Mouse (Mus musculus) liver, embryonic 16.5 days (tissue): ENCODE measurements around the gene 4930539E08Rik. TPM values are rescaled to one million over a fixed set of nuclear protein-coding genes. Genes with fewer than 3 reads are reported as not detected.

Source experiments
- ATAC-seq: fragments of 200-750 bp; cut with Nextera tagmentation; 2 replicates; pipeline ENCODE4 v1.8.0; 2017; ENCODE audit warnings: low read depth, mild to moderate bottlenecking, moderate number of reproducible peaks, moderate library complexity
- H3K27ac ChIP-seq: fragments of 300-500 bp; sonication (generic); 2 replicates; pipeline ENCODE4 v1.5.1; 2014; ENCODE audit warnings: mild to moderate bottlenecking, low read length
- H3K27me3 ChIP-seq: fragments of 300-500 bp; sonication (generic); 2 replicates; pipeline ENCODE4 v1.6.1; 2014; ENCODE audit warnings: low read depth, low read length, mixed read lengths; ENCODE audit not compliant: control insufficient read depth, insufficient read depth
- H3K36me3 ChIP-seq: fragments of 300-500 bp; sonication (generic); 2 replicates; pipeline ENCODE4 v1.6.1; 2014; ENCODE audit warnings: mild to moderate bottlenecking; ENCODE audit not compliant: control insufficient read depth, insufficient read depth
- H3K4me1 ChIP-seq: fragments of 300-500 bp; sonication (generic); 2 replicates; pipeline ENCODE4 v1.6.1; 2014; ENCODE audit warnings: low read depth, low read length, mixed read lengths; ENCODE audit not compliant: control insufficient read depth
- H3K4me2 ChIP-seq: fragments of 300-500 bp; sonication (generic); 2 replicates; pipeline ENCODE4 v1.6.1; 2014; ENCODE audit warnings: low read depth, low read length, mixed read lengths
- H3K4me3 ChIP-seq: fragments of 300-500 bp; sonication (generic); 2 replicates; pipeline ENCODE4 v1.5.1; 2014; ENCODE audit warnings: low read depth, mild to moderate bottlenecking, low read length
- H3K9ac ChIP-seq: fragments of 300-500 bp; sonication (generic); 2 replicates; pipeline ENCODE4 v1.6.1; 2014; ENCODE audit warnings: low read depth, low read length
- H3K9me3 ChIP-seq: fragments of 300-500 bp; sonication (generic); replicated peaks from 2 replicates; pipeline ENCODE4 v1.6.1; 2016; ENCODE audit warnings: low read length; ENCODE audit not compliant: control insufficient read depth
- WGBS: fragments of 180-500 bp; shearing (Covaris S2); extraction: QIAGEN DNeasy Blood & Tissue Kit; methylation state at CpG from one replicate; pipeline ENCODE4 v1.1.7; 2014; ENCODE audit not compliant: insufficient replicate concordance; 5-methylcytosine and 5-hydroxymethylcytosine counted together
- polyA plus RNA-seq: library from polyadenylated mRNA; unstranded; fragments of >200 nt; fragmentation: Nextera tagmentation; extraction: Ambion mirVana; gene quantifications from 2 replicates; pipeline ENCODE4 v1.2.1, GENCODE M21; 2015

The 4930539E08Rik gene
- polyA plus RNA-seq, 1 experiment from 2014 or later = not detected

DNA sequence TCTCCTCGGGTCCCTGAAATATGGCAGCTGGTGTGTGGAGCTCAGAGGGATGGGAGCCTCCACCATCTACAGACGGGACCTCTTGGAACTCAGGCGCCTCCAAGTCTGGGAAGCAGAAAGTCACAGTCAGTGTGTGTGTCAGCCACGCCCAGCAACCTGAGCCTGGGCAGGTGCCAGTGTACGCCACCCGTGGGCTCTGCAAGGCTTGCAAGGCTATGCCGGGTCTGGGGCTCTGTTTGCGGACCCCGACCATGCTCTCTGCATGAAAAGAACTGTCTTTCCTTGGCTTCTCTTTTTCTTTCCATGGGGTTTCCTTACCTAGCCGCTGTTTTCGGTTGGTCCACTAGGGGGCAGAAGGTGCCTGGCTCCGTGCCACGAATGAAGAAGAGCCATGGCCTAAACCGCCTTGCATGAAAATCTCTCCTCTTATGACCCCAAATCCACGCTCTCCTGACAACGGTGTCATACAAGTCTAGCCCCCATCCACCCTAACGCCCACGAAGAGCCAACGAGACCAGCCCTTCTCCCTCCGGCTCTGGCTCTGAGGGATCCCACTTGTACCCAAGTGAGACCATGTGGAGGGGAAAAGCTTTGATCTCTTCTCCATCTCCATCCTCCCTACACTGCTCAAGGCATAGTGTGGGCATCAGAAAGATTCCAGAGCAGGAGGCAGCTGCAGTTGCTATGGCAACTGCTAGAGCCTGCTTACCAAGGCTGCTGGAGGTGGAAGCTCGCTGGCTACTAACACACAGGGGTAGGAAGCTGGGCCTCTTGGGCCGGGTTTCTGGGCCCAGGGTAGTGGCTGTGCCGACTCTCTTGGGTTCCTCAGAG, 10.4 kb downstream of the 4930539E08Rik start:
- ATAC-seq = no peak
- WGBS = 28% methylated on average over 23 of the region's 23 CpGs
- Histone ChIP-seq H3K36me3 (no peaks in the 10 kb centered on the region), H3K9me3 (no peaks in the 10 kb centered on the region), H3K4me1 (no peaks in the 10 kb centered on the region; the same call in 1 of the 2 replicates), H3K27me3 (peaks cover 9% of the 10 kb centered on the region), H3K4me3 (no peak overlapping the region), H3K27ac (no peak overlapping the region), H3K9ac (no peak overlapping the region), H3K4me2 (no peak overlapping the region)

DNA sequence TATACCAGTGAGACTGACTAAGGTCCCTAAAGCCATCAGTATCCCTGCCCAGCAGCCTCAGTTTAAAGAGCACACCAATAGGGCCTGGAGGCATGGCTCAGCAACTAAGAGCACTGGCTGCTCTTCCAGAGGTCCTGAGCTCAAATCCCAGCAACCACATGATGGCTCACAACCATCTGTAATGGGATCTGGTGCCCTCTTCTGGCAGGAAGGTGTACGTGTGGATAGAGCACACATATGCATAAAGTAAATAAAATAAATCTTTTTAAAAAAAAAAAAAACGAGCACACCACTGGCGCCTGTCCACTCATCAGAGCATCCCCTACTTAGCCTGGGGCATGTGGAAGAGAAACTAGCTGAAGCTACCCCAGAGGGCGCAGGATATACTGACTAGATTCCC, 13.6 kb downstream of the 4930539E08Rik start:
- Histone ChIP-seq H3K4me2 (no peak overlapping the region), H3K36me3 (no peaks in the 10 kb centered on the region), H3K4me3 (no peak overlapping the region), H3K4me1 (no peaks in the 10 kb centered on the region), H3K9ac (no peak overlapping the region), H3K9me3 (no peaks in the 10 kb centered on the region), H3K27ac (no peak overlapping the region), H3K27me3 (no peaks in the 10 kb centered on the region)
- no peak for ATAC-seq
- 49% methylated on average over 4 of the region's 4 CpGs for WGBS

DNA sequence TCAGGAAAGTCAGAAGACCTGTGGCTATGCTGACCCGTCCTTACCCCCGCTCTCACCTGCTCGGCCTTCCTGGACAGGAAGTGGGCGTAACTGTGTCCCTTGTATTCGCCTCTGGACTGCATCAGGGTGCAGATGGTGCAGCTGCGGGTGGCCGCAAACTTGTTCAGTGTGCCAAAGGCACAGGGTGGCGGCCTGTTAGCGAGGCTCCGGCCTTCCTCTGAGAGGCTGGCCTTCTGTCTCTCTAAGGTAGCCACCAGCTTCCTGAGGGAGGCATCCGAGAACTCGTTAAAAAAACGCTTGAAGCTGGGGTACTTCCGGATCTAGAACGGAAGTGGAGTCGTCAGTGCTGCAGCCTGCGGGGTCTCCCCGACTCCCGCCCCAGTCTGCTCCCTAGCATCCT, 15.7 kb downstream of the 4930539E08Rik start:
- no peak overlapping the region for H3K4me3 ChIP-seq
- no peak for ATAC-seq
- H3K4me2 ChIP-seq = no peak overlapping the region
- H3K9me3 ChIP-seq = no peaks in the 10 kb centered on the region
- H3K4me1 ChIP-seq = no peaks in the 10 kb centered on the region
- 60% methylated on average over 19 of the region's 19 CpGs for WGBS
- H3K36me3 ChIP-seq = no peaks in the 10 kb centered on the region
- H3K9ac ChIP-seq = no peak overlapping the region
- no peaks in the 10 kb centered on the region for H3K27me3 ChIP-seq
- no peak overlapping the region for H3K27ac ChIP-seq

DNA sequence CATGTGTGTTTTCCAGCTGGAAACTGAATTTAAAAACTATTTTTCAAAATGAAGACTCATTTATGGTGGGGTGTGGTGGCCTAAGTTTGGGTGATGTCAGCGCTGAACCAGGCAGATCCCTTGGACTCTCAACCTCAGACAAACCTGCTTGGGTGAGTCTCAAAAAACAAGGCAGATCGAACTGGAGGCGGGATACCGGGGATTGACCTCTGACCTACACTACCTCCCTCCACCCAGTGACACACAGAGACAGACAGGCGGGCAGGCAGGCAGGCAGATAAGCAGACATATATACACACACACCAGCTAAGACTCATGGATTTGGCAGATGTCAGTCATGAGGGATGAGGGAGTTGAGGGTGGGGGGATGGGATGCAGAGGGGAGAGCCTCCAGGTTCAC, 16.9 kb downstream of the 4930539E08Rik start:
- no peak for ATAC-seq
- no peak overlapping the region for H3K4me2 ChIP-seq
- WGBS = 59% methylated on average over 5 of the region's 5 CpGs
- H3K4me1 ChIP-seq = no peaks in the 10 kb centered on the region
- no peak overlapping the region for H3K4me3 ChIP-seq
- H3K27ac ChIP-seq = no peak overlapping the region
- H3K36me3 ChIP-seq = no peaks in the 10 kb centered on the region
- H3K9ac ChIP-seq = no peak overlapping the region
- H3K9me3 ChIP-seq = no peaks in the 10 kb centered on the region
- no peaks in the 10 kb centered on the region for H3K27me3 ChIP-seq

DNA sequence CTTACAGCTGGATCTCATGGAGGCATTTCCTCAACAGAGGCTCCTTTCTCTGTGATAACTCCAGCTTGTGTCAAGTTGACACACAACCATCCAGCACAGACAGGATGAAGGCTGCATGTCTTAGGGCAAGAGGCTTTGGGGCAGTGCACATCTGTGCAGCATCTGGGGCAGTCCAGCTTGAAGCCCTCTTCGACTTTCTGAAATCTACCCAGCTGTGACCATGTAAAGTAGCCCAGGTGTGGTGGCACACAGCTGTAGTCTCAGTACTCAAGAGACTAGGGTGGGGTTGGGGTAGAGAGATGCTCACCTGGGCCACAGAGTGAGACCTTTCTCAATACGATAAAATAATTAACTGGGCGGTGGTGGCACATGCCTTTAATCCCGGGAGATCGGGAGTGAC, 17.3 kb downstream of the 4930539E08Rik start:
- WGBS = 74% methylated on average over 5 of the region's 5 CpGs
- Histone ChIP-seq H3K4me3 (no peak overlapping the region), H3K9me3 (no peaks in the 10 kb centered on the region), H3K4me2 (no peak overlapping the region), H3K27me3 (no peaks in the 10 kb centered on the region), H3K9ac (no peak overlapping the region), H3K27ac (no peak overlapping the region), H3K4me1 (no peaks in the 10 kb centered on the region), H3K36me3 (no peaks in the 10 kb centered on the region)
- no peak for ATAC-seq

DNA sequence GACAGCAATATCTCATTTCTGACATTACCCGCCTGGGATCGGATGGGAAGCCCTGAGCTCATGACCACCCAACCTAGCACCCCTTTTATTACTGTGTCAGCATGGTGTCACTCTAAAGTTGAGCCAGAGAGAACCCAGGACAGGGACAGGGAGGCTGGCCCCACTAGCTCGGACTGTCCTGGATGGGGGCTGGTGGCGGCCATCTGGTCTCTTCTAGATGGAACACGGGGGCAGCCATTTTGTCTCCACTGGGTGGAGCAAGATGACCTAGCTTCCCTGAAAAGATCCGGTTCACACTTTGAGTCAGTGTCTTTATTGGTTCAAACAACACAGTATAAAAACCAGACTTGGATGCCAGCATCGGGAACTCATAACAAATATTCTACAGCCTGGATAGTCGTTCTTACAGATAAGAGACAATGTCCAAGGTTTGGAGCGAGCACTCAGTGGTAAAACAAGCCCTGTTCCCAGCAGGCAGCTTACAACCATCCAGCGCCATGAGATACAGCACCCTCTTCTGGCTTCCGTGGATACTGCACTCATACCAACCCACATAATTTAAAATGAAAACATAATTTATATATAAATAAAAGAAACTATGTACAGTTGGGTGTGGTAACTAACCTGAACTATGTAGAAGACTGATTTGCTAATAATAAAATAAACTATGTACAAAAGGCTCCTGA, 18.9 kb downstream of the 4930539E08Rik start:
- Histone ChIP-seq H3K27ac (no peak overlapping the region), H3K9ac (no peak overlapping the region), H3K4me3 (no peak overlapping the region), H3K4me2 (no peak overlapping the region), H3K9me3 (no peaks in the 10 kb centered on the region), H3K36me3 (no peaks in the 10 kb centered on the region), H3K27me3 (no peaks in the 10 kb centered on the region), H3K4me1 (no peaks in the 10 kb centered on the region)
- WGBS = 75% methylated on average over 11 of the region's 11 CpGs
- no peak for ATAC-seq

DNA sequence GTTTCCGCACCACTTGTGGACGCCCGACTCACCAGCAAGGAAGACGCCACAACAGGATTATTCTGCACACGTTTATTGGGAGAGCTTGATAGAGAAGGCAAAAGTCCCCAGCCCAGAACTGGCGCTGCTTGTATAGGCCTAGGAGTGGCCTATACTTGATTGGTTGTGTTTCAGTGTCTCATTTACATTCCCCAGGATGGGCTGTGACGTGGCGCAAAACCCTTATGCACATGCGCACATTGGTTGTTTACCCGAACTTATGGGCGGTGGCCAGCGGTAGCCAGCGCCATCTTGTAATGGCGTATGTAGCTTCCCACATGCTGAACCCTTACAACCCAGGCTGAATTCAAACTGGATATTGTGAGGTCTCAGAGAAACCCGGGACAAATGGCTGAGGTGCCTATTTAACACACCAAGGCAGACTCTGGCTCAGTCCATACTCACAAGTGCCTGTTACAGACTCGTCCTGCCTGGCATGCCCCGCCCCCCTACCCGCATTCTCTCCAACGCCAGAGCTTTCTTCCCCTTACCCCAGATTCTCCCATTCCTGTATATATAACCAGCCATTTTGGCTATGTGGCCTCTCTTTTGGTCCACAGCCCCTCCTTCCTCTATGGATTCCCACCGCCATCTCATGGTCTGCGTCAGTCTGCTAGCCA, 19.8 kb downstream of the 4930539E08Rik start:
- Histone ChIP-seq H3K36me3 (no peaks in the 10 kb centered on the region), H3K27ac (no peak overlapping the region), H3K9ac (no peak overlapping the region), H3K4me1 (no peaks in the 10 kb centered on the region), H3K9me3 (no peaks in the 10 kb centered on the region), H3K4me3 (no peak overlapping the region), H3K27me3 (no peaks in the 10 kb centered on the region), H3K4me2 (no peak overlapping the region)
- 83% methylated on average over 21 of the region's 21 CpGs for WGBS
- ATAC-seq = no peak

DNA sequence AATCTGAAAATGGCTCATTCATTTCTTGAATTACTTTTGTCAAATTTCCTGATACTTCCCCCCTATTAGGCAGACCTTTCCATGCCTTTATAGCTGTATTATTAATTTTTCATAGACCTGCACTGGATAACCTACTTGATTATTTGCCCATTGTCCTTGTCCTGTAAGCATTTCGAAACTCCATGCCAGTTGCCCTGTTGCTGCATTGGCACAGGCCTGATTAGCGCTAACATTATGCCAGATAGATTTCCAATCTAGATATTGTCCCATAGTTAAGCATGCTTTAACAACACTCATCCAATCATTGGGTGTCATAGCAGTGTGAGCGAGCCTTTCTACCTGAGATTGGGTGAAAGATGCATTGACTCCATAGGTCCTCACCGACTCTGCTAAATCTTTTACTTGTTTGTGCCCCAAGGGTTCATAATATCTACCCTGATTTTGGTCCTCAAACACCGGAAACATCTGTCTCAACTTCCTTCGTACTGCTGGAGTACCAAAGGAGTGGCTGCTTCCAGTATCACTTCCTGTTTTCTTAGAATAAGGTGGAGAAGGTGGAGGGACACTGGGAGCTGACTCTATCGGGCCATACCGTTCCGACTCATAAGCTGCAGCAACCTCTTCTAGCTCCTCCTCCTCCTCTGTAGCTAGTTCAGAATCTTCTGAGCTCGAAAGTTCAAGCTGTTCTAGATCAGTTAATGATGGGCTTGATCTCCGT, 20.9 kb downstream of the 4930539E08Rik start:
- H3K4me2 ChIP-seq = no peak overlapping the region
- H3K4me1 ChIP-seq = no peaks in the 10 kb centered on the region
- no peaks in the 10 kb centered on the region for H3K9me3 ChIP-seq
- ATAC-seq = no peak
- H3K4me3 ChIP-seq = no peak overlapping the region
- WGBS = 42% methylated on average over 11 of the region's 11 CpGs
- no peak overlapping the region for H3K9ac ChIP-seq
- no peaks in the 10 kb centered on the region for H3K36me3 ChIP-seq
- no peak overlapping the region; the same call in 1 of the 2 replicates for H3K27ac ChIP-seq
- H3K27me3 ChIP-seq = no peaks in the 10 kb centered on the region
